Mouse (Mus musculus): Measurements from ENCODE around the gene Kxd1. TPM values are rescaled to one million over a fixed set of nuclear protein-coding genes. Genes with fewer than 3 reads are reported as not detected.

The Kxd1 gene
- 10 to 100 TPM; 64.9 to 73.0 TPM for total RNA-seq (2021)
- long read RNA-seq, experiment 1, transcript Kxd1-201 (5 exons, 1,216 nt), result major isoform, 50 of 77 reads
- long read RNA-seq, experiment 1, partial matches to known transcripts, result 13 of 77 reads
- long read RNA-seq, experiment 1, other reads (novel, unspliced or antisense), result 14 of 77 reads
- long read RNA-seq, experiment 2, transcript Kxd1-201 (5 exons, 1,216 nt), result major isoform, 44 of 64 reads
- long read RNA-seq, experiment 2, partial matches to known transcripts, result 8 of 64 reads
- long read RNA-seq, experiment 2, other reads (novel, unspliced or antisense), result 10 of 64 reads

DNA sequence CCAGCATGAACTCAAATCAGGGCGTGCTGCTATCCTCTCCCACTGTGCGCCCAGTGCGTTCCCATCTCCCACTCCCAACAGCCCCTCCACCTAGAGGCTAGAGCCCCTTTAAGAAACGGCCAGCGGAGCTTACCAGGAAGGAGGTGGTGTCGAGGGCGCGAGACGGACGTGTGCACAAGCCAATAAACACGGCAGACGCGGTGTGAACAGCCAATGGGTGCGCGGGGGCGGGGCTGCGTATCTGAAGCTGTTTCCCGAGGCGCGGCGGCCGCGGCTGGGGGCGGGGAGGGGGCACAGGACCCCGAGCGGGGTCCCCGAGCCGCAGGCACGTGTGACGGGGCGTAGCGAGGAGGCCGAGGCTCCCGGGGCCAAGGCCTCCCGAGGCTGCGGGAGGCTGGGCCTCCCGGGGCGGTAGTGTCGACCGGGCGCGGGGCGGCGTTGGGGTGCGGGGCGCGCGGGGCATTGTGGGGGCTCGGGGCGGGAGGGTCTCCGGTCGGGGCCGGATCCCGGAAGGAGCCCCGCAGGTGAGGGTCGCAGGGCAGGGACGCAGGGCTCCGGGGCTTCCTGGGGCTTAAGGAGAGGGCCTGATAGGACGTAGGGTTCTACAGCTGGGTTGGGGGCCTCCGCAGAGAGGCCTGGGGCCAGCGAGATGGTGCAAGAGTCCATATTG is at the start of gene Kxd1, which contains the start of gene Fkbp8:
Kxd1 (minus strand) TSS at position 445 of the 670 bp plus-strand sequence.
Fkbp8 (plus strand) TSS at position 213 of the 670 bp plus-strand sequence.
- intact Hi-C loops (cut with DNase I; ENCODE audit: low total_unique reads), result no loop called here
- peak; percentile 95 for DNase-seq

GRCm38 (mm10) chr8:70577207-70577606 is 49.5 kb upstream of the Kxd1 start:
- DNase-seq, result no peak
- intact Hi-C loops (cut with DNase I; ENCODE audit: low total_unique reads), result no loop called here

- DNase-seq, result peak; percentile 57
- intact Hi-C loops (cut with DNase I; ENCODE audit: low total_unique reads), result no loop called here
Observed at GRCm38 (mm10) chr8:70574915-70575314, 47.2 kb upstream of the Kxd1 start.

- DNase-seq, result no peak
Observed at GRCm38 (mm10) chr8:70574302-70574701, 46.5 kb upstream of the Kxd1 start.

GRCm38 (mm10) chr8:70570990-70571389 is 43.2 kb upstream of the Kxd1 start:
- intact Hi-C loops (cut with DNase I; ENCODE audit: low total_unique reads), result no loop called here
- DNase-seq, result peak; percentile 80

More at GRCm38 (mm10) chr8:70574302-70574701, 46.5 kb upstream of the Kxd1 start:
- intact Hi-C loops (cut with DNase I; ENCODE audit: low total_unique reads), result no loop called here

- intact Hi-C loops (cut with DNase I; ENCODE audit: low total_unique reads), result no loop called here
- no peak for DNase-seq
Observed at GRCm38 (mm10) chr8:70570360-70570759, 42.6 kb upstream of the Kxd1 start.

DNA sequence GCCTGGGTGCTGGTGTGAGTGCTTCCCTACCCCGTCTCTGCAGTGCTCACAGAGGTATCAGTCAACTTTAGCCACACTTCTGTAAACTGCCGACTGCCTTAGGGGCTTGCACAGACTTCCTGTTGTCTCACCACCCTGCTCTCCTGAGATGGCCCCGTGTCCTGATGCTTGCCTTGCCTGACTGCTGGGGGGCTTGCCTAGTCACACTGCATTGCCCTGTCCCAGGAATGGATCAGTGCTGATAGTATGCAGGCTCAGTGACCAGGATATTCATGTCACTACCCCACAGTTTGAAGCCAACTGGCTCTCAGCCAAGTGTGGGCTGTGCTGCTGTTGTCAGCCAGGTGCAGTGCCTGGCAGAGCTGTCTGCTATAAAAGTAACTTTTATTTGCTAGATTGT is 37.8 kb upstream of the Kxd1 start:
- no peak for DNase-seq
- intact Hi-C loops (cut with DNase I; ENCODE audit: low total_unique reads), result no loop called here

GRCm38 (mm10) chr8:70564696-70565235 is 37.0 kb upstream of the Kxd1 start:
- intact Hi-C loops (cut with DNase I; ENCODE audit: low total_unique reads), result no loop called here
- no peak for DNase-seq

- intact Hi-C loops (cut with DNase I; ENCODE audit: low total_unique reads), result no loop called here
- no peak for DNase-seq
Observed at GRCm38 (mm10) chr8:70563763-70564387, 36.1 kb upstream of the Kxd1 start.

GRCm38 (mm10) chr8:70562802-70563201 is 35.0 kb upstream of the Kxd1 start:
- no peak for DNase-seq
- intact Hi-C loops (cut with DNase I; ENCODE audit: low total_unique reads), result no loop called here

- intact Hi-C loops (cut with DNase I; ENCODE audit: low total_unique reads), result no loop called here
- peak; percentile 74 for DNase-seq
Observed at GRCm38 (mm10) chr8:70561809-70562535, 34.2 kb upstream of the Kxd1 start.

DNA sequence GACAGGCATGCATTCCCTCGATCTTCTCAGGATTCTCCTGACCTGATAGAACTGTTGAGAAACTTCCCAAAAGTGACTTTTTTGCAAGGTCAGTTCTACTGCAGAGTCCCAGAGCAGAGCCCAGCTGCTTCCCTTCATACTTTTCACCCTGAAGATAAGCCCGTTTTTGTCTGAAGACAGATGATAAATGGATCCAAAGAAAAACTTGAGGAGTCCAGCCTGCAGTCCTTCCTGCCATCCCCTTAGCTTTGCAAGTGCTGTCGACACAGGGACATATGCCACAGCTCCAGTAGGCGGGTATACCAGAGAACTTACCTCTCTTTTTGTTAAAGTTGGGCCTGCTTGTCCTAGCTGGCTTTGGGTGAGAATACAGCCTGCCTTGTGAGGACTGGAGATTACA is 33.6 kb upstream of the Kxd1 start:
- DNase-seq, result no peak
- intact Hi-C loops (cut with DNase I; ENCODE audit: low total_unique reads), result no loop called here

GRCm38 (mm10) chr8:70560564-70560963 is 32.8 kb upstream of the Kxd1 start:
- DNase-seq, result no peak
- intact Hi-C loops (cut with DNase I; ENCODE audit: low total_unique reads), result no loop called here

- intact Hi-C loops (cut with DNase I; ENCODE audit: low total_unique reads), result no loop called here
- peak; percentile 69 for DNase-seq
Observed at GRCm38 (mm10) chr8:70560096-70560495, 32.3 kb upstream of the Kxd1 start.

GRCm38 (mm10) chr8:70558983-70559382 is 31.2 kb upstream of the Kxd1 start:
- intact Hi-C loops (cut with DNase I; ENCODE audit: low total_unique reads), result no loop called here
- DNase-seq, result no peak

DNA sequence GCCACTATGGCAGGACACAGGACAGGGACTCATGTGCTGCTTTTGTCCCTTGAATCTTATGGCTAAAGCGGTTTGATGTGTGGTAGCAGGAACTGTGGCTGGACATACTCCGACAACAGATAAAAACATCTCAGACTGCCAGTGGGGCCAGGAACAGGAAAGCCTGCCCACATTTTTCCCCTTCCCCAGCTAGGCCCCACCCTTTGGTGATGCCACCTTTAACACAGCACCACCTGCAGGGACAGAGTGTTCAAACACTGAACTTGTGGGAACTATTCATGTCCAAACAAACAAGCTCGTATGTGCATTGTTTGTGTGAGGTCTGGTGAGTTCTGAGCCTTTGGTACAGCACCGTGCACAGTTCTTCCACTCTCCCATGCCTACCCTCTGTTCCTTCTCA is 30.6 kb upstream of the Kxd1 start:
- intact Hi-C loops (cut with DNase I; ENCODE audit: low total_unique reads), result no loop called here
- DNase-seq, result no peak

DNA sequence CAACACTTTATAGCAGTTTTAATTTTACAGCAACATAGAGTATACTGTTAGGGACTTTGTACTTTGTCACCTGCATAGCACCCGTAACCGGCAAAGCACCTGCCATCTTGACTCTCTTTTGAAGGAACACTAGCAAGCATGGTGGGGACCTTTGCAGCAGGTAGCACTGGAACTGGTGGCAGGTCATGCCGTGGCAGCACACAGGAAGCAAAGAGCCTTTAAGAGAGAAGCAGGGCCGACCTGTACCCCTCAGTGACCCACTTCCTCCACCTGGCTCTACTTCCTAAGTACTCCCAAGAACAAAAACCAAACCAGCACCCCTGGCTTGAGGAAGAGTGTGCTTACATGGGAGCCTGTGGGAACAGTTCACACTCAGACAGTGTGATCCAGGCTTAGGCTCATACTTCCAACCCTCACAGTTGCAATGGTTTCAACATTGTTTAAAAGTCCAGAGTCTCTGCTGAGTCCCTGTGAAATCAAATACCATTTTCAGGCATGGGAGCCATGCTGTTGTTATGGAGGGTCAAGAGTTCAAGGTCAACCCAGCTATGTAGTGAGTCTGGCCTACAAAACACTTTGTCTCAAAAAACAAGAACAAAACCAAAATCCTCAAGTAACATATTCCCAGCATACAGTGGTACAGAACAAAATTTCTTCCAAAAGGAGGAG is 27.5 kb upstream of the Kxd1 start:
- DNase-seq, result no peak
- intact Hi-C loops (cut with DNase I; ENCODE audit: low total_unique reads), result no loop called here

- intact Hi-C loops (cut with DNase I; ENCODE audit: low total_unique reads), result no loop called here
- DNase-seq, result peak; percentile 67
Observed at GRCm38 (mm10) chr8:70553740-70554139, 26.0 kb upstream of the Kxd1 start.

DNA sequence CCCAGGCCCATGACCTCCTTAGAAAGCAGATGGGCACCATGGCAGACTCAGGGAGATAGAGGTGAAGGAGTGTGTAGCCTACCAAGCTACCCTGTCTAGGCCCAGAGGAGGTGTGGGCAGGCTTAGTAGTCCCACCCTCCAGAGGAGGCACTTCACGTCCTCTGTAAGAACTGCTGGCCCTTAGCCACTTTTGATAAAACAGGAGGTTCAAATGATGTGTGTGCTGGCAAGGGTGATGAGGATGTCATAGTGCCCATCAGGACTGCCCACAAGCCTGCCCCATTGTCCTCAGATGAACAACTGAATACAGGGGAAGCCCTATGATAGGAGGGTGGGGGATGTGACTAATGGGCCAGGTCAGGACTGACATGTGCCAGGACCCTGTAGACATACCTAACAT is 25.1 kb upstream of the Kxd1 start:
- intact Hi-C loops (cut with DNase I; ENCODE audit: low total_unique reads), result no loop called here
- DNase-seq, result no peak
